8 mouse cellular contexts compared by ENCODE assay signal in genomic region chr9:103494346-103495020, GRCm38 (mm10). TPM values are rescaled to one million over a fixed set of nuclear protein-coding genes. Genes with fewer than 3 reads are reported as not detected.
A peak's percentile ranks its signal among the peaks of the same experiment; 100 is the strongest.
DNase-seq lines count a peak whose midpoint lies in the region; TF ChIP-seq lines count a peak whose summit lies in the region.

No protein-coding gene starts in this region.

- peaks cover 24% of the 10 kb centered on the region for H3K27me3 ChIP-seq in hindbrain, embryonic 10.5 days (ENCODE audit: insufficient read depth, poor library complexity, severe bottlenecking)

- WGBS in hindbrain, embryonic 10.5 days: 40% methylated on average over 7 of the region's 7 CpGs
- WGBS in lung, adult 2 months: 38% methylated on average over 7 of the region's 7 CpGs

- peaks cover 15% of the 10 kb centered on the region for H3K4me1 ChIP-seq in hindbrain, embryonic 10.5 days (replicated peaks)
- no peaks in the 10 kb centered on the region for H3K4me1 ChIP-seq in lung, adult 2 months (ENCODE audit: control insufficient read depth, insufficient read depth, low read length)

- no peak for TF ChIP-seq POLR2A in lung, adult 2 months (IDR thresholded peaks at IDR 0.05; ENCODE audit: borderline replicate concordance, extremely low read depth, low read depth, low read length)

- no peak overlapping the region for H3K4me3 ChIP-seq in hindbrain, embryonic 10.5 days
- H3K4me3 ChIP-seq in lung, adult 2 months (replicated peaks; ENCODE audit: extremely low read depth, low read depth, low read length): no peak overlapping the region

- H3K9me3 ChIP-seq in hindbrain, embryonic 10.5 days: no peaks in the 10 kb centered on the region

- H3K27ac ChIP-seq in hindbrain, embryonic 10.5 days: 0 out of 2 replicates have a peak overlapping the region, but pooled peaks have one; percentile 6

- DNase-seq in Muller cell, postnatal 12 days (ENCODE audit: inconsistent ontology term): peak; percentile 81
- DNase-seq in cerebellum, postnatal 14 days: peak; percentile 95
- DNase-seq in frontal cortex, postnatal 25 days (ENCODE audit: low spot score in 2 of 2): peak; percentile 58 to 70
- peak; percentile 72 for DNase-seq in hindbrain, embryonic 10.5 days (ENCODE audit: low spot score)
- peak; percentile 64 for DNase-seq in layer of hippocampus, adult 9-10 months (ENCODE audit: low spot score)
- peak; percentile 37 for DNase-seq in lung, adult 2 months
- peak; percentile 39 for DNase-seq in ovary, postnatal 10 days (ENCODE audit: low spot score)
- peak; percentile 60 to 80 for DNase-seq in urinary bladder, postnatal 36 days (ENCODE audit: low spot score in 2 of 2)

- H3K36me3 ChIP-seq in hindbrain, embryonic 10.5 days: no peaks in the 10 kb centered on the region

- TF ChIP-seq CTCF in lung, adult 2 months (IDR thresholded peaks at IDR 0.05; ENCODE audit: insufficient read depth, low read length): peak; percentile 78; the same call in 1 of the 2 replicates

RNA-seq across cellular contexts. Expression of gene Bfsp2, which starts 14.3 kb away (rescaled TPM):
- polyA plus RNA-seq in hindbrain, embryonic 10.5 days (2016; fragmentation: Nextera tagmentation; extraction: Ambion mirVana): 0.90 and 2.5 TPM in 2 replicates
- polyA plus RNA-seq in lung, adult 2 months (2012; rRNA removed): 0.23 and 0.33 TPM in 2 replicates

Comparison
In these comparisons a context has a peak if more than half of its experiments do, and no peak if none do; other contexts are left out.
1. DNase-seq: peak in every context shown above with its lines; median percentile 95 in cerebellum, postnatal 14 days; 81 in Muller cell, postnatal 12 days; 72 in hindbrain, embryonic 10.5 days; 70 in urinary bladder, postnatal 36 days; 64 in frontal cortex, postnatal 25 days; 64 in layer of hippocampus, adult 9-10 months; 39 in ovary, postnatal 10 days; 37 in lung, adult 2 months.